Mouse (Mus musculus): ENCODE data around the gene Fam102a. TPM values are rescaled to one million over a fixed set of nuclear protein-coding genes. Genes with fewer than 3 reads are reported as not detected.
A peak's percentile ranks its signal among the peaks of the same experiment; 100 is the strongest.

The Fam102a gene
- polyA plus RNA-seq, 1 experiment from 2014 or later: 19.2 TPM

- 87% methylated on average over 5 of the region's 5 CpGs for WGBS
- peaks cover 45% of the 10 kb centered on the region; the same call in 1 of the 2 replicates for H3K36me3 ChIP-seq (ENCODE audit: control insufficient read depth, insufficient read depth, low read length)
- peaks cover 5% of the 10 kb centered on the region; the same call in 1 of the 2 replicates for H3K4me1 ChIP-seq (ENCODE audit: control insufficient read depth, insufficient read depth, low read length)
- no peak overlapping the region for H3K4me3 ChIP-seq (ENCODE audit: low read depth, low read length)
- DNase-seq (ENCODE audit: low spot score) (no peak), ATAC-seq (ENCODE audit: low read depth) (no peak)
- H3K27ac ChIP-seq (replicated peaks; ENCODE audit: low read depth, low read length): no peak overlapping the region
- no peak overlapping the region for H3K4me2 ChIP-seq (ENCODE audit: low read depth, low read length)
- no peak overlapping the region for H3K9ac ChIP-seq (ENCODE audit: low read depth, low read length)
- no peaks in the 10 kb centered on the region for H3K9me3 ChIP-seq (ENCODE audit: control insufficient read depth, low read length)
- no peaks in the 10 kb centered on the region for H3K27me3 ChIP-seq (replicated peaks; ENCODE audit: control insufficient read depth, insufficient read depth, low read length)
Measured at GRCm38 (mm10) chr2:32597699-32598098, 62.6 kb downstream of the Fam102a start.

DNA sequence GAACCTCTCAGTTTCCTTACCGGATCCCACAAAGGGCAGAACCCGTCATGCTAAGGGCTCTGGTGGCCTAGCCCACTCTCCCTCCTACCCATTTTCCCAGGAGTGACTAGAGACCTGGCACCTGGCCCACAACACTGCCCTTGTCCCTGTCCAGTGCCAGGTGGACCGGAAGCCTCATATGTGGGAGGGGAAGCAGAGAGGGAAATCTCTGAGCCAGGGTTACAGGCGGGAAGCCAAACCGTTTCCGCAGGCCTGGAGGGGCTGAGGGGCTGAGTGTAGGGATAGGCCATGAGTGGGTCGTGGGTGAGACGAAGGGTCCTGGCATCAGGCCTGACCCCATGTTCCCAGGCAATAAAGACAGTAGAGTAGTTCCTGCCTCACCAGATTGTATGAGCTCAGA lies 63.4 kb downstream of the Fam102a start:
- H3K4me2 ChIP-seq (ENCODE audit: low read depth, low read length): no peak overlapping the region
- DNase-seq (ENCODE audit: low spot score) (no peak), ATAC-seq (ENCODE audit: low read depth) (no peak)
- no peak overlapping the region for H3K9ac ChIP-seq (ENCODE audit: low read depth, low read length)
- H3K9me3 ChIP-seq (ENCODE audit: control insufficient read depth, low read length): no peaks in the 10 kb centered on the region
- H3K27ac ChIP-seq (replicated peaks; ENCODE audit: low read depth, low read length): no peak overlapping the region
- H3K4me1 ChIP-seq (ENCODE audit: control insufficient read depth, insufficient read depth, low read length): peaks cover 5% of the 10 kb centered on the region; the same call in 1 of the 2 replicates
- peaks cover 38% of the 10 kb centered on the region; the same call in 1 of the 2 replicates for H3K36me3 ChIP-seq (ENCODE audit: control insufficient read depth, insufficient read depth, low read length)
- WGBS: 81% methylated on average over 8 of the region's 8 CpGs
- no peaks in the 10 kb centered on the region for H3K27me3 ChIP-seq (replicated peaks; ENCODE audit: control insufficient read depth, insufficient read depth, low read length)
- H3K4me3 ChIP-seq (ENCODE audit: low read depth, low read length): no peak overlapping the region

GRCm38 (mm10) chr2:32599409-32599808 lies 64.3 kb downstream of the Fam102a start, which contains the start of gene St6galnac6:
St6galnac6 (plus strand) TSS chr2:32599709.
- peaks cover 29% of the 10 kb centered on the region; the same call in 1 of the 2 replicates for H3K36me3 ChIP-seq (ENCODE audit: control insufficient read depth, insufficient read depth, low read length)
- ATAC-seq (ENCODE audit: low read depth) (no peak), DNase-seq (ENCODE audit: low spot score) (no peak)
- H3K4me1 ChIP-seq (ENCODE audit: control insufficient read depth, insufficient read depth, low read length): peaks cover 5% of the 10 kb centered on the region; the same call in 1 of the 2 replicates
- no peaks in the 10 kb centered on the region for H3K27me3 ChIP-seq (replicated peaks; ENCODE audit: control insufficient read depth, insufficient read depth, low read length)
- H3K9me3 ChIP-seq (ENCODE audit: control insufficient read depth, low read length): no peaks in the 10 kb centered on the region
- H3K9ac ChIP-seq (ENCODE audit: low read depth, low read length): no peak within 1 kb of the TSS
- H3K4me3 ChIP-seq (ENCODE audit: low read depth, low read length): no peak within 1 kb of the TSS
- 82% methylated on average over 3 of the region's 3 CpGs for WGBS
- no peak within 1 kb of the TSS for H3K4me2 ChIP-seq (ENCODE audit: low read depth, low read length)
- no peak within 1 kb of the TSS for H3K27ac ChIP-seq (replicated peaks; ENCODE audit: low read depth, low read length)

GRCm38 (mm10) chr2:32601417-32602065 lies 66.4 kb downstream of the Fam102a start:
- H3K36me3 ChIP-seq (ENCODE audit: control insufficient read depth, insufficient read depth, low read length): peaks cover 14% of the 10 kb centered on the region; the same call in 1 of the 2 replicates
- 28% methylated on average over 8 of the region's 8 CpGs for WGBS
- no peaks in the 10 kb centered on the region for H3K27me3 ChIP-seq (replicated peaks; ENCODE audit: control insufficient read depth, insufficient read depth, low read length)
- H3K4me3 ChIP-seq (ENCODE audit: low read depth, low read length): no peak overlapping the region
- H3K27ac ChIP-seq (replicated peaks; ENCODE audit: low read depth, low read length): peak overlapping the region; percentile 70
- DNase-seq (ENCODE audit: low spot score): peak; percentile 55
- no peak overlapping the region for H3K4me2 ChIP-seq (ENCODE audit: low read depth, low read length)
- ATAC-seq (ENCODE audit: low read depth): peak; percentile 19; the same call in 1 of the 2 replicates
- no peaks in the 10 kb centered on the region for H3K9me3 ChIP-seq (ENCODE audit: control insufficient read depth, low read length)
- H3K9ac ChIP-seq (ENCODE audit: low read depth, low read length): no peak overlapping the region
- peaks cover 5% of the 10 kb centered on the region; the same call in 1 of the 2 replicates for H3K4me1 ChIP-seq (ENCODE audit: control insufficient read depth, insufficient read depth, low read length)

DNA sequence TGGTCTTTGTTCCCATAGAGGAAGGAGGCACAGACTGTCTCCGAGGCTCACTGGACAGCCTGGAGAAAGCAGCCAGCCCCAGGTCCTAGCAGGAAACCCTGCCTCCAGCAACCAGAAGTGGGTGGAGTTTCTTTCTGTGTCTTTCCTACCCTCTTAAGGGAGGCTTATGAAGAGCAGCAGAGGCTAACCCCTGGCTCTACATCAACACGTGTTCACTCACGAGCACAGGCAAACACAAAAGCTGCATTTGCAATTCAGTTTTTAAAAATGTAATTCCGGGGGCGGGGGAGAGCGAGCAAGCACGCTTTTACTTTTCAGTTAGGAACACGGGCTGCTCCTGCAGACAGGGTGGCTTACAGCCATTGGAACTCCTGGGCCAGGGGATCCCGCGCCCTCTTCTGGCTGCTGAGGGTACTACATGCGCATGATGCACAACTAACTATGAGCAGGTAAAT lies 67.5 kb downstream of the Fam102a start:
- Histone ChIP-seq H3K4me3 (ENCODE audit: low read depth, low read length) (peak overlapping the region; percentile 33), H3K9me3 (ENCODE audit: control insufficient read depth, low read length) (no peaks in the 10 kb centered on the region), H3K4me2 (ENCODE audit: low read depth, low read length) (peak overlapping the region; percentile 51), H3K36me3 (ENCODE audit: control insufficient read depth, insufficient read depth, low read length) (peaks cover 4% of the 10 kb centered on the region; the same call in 1 of the 2 replicates), H3K4me1 (ENCODE audit: control insufficient read depth, insufficient read depth, low read length) (peaks cover 7% of the 10 kb centered on the region), H3K27me3 (replicated peaks; ENCODE audit: control insufficient read depth, insufficient read depth, low read length) (0 out of 2 replicates have a peak, but pooled peaks cover 3% of the 10 kb centered on the region), H3K9ac (ENCODE audit: low read depth, low read length) (0 out of 2 replicates have a peak overlapping the region, but pooled peaks have one; percentile 0), H3K27ac (replicated peaks; ENCODE audit: low read depth, low read length) (peak overlapping the region; percentile 61)
- ATAC-seq (ENCODE audit: low read depth) (peak; percentile 56), DNase-seq (ENCODE audit: low spot score) (peak; percentile 80)
- WGBS: under 1% methylated on average over 11 of the region's 11 CpGs

GRCm38 (mm10) chr2:32604631-32605030 lies 69.5 kb downstream of the Fam102a start:
- H3K4me3 ChIP-seq (ENCODE audit: low read depth, low read length): no peak overlapping the region
- peaks cover 20% of the 10 kb centered on the region for H3K4me1 ChIP-seq (ENCODE audit: control insufficient read depth, insufficient read depth, low read length)
- no peaks in the 10 kb centered on the region for H3K36me3 ChIP-seq (ENCODE audit: control insufficient read depth, insufficient read depth, low read length)
- no peak overlapping the region for H3K9ac ChIP-seq (ENCODE audit: low read depth, low read length)
- 0 out of 2 replicates have a peak, but pooled peaks cover 3% of the 10 kb centered on the region for H3K27me3 ChIP-seq (replicated peaks; ENCODE audit: control insufficient read depth, insufficient read depth, low read length)
- H3K4me2 ChIP-seq (ENCODE audit: low read depth, low read length): no peak overlapping the region
- H3K27ac ChIP-seq (replicated peaks; ENCODE audit: low read depth, low read length): no peak overlapping the region
- DNase-seq (ENCODE audit: low spot score) (no peak), ATAC-seq (ENCODE audit: low read depth) (no peak)
- 55% methylated on average over 10 of the region's 10 CpGs for WGBS
- no peaks in the 10 kb centered on the region for H3K9me3 ChIP-seq (ENCODE audit: control insufficient read depth, low read length)

- Histone ChIP-seq H3K9ac (ENCODE audit: low read depth, low read length) (peak overlapping the region; percentile 73), H3K36me3 (ENCODE audit: control insufficient read depth, insufficient read depth, low read length) (no peaks in the 10 kb centered on the region), H3K4me3 (ENCODE audit: low read depth, low read length) (peak overlapping the region; percentile 57), H3K27ac (replicated peaks; ENCODE audit: low read depth, low read length) (peak overlapping the region; percentile 72; the same call in 1 of the 2 replicates), H3K4me2 (ENCODE audit: low read depth, low read length) (peak overlapping the region; percentile 86), H3K4me1 (ENCODE audit: control insufficient read depth, insufficient read depth, low read length) (peaks cover 22% of the 10 kb centered on the region), H3K27me3 (replicated peaks; ENCODE audit: control insufficient read depth, insufficient read depth, low read length) (0 out of 2 replicates have a peak, but pooled peaks cover 3% of the 10 kb centered on the region), H3K9me3 (ENCODE audit: control insufficient read depth, low read length) (no peaks in the 10 kb centered on the region)
- peak; percentile 87 for ATAC-seq (ENCODE audit: low read depth)
- WGBS: 27% methylated on average over 22 of the region's 55 CpGs
- peak; percentile 92 for DNase-seq (ENCODE audit: low spot score)
Measured at GRCm38 (mm10) chr2:32606161-32607142, 71.3 kb downstream of the Fam102a start.

Data from embryonic facial prominence, embryonic 14.5 days (tissue).